Mouse (Mus musculus) MEL (cell line): ENCODE measurements around the gene Olfr544. TPM values are rescaled to one million over a fixed set of nuclear protein-coding genes. Genes with fewer than 3 reads are reported as not detected.

ENCODE experiments used
- DNase-seq: peaks from one replicate; pipeline ENCODE4 v3.0.0; 2011; ENCODE audit warnings: low read depth, low spot score
- H3K27ac ChIP-seq: 2 replicates; pipeline ENCODE4 v1.5.1; 2012; ENCODE audit warnings: low read depth, mild to moderate bottlenecking, control low read depth, low read length, moderate library complexity; ENCODE audit not compliant: control insufficient read depth
- H3K27me3 ChIP-seq, 2 experiments: fragments of 150-350 bp in 1 of 2; sonication (generic) in 1 of 2; 2 replicates each; pipeline ENCODE4 v1.6.1; 2012; ENCODE audit warnings: low read length in 2 of 2, mild to moderate bottlenecking in 2 of 2, improper control_type of control experiment in 1 of 2, moderate library complexity in 1 of 2; ENCODE audit not compliant: insufficient read depth in 2 of 2, control insufficient read depth in 1 of 2
- H3K36me3 ChIP-seq, 2 experiments: 2 replicates each; pipeline ENCODE4 v1.6.1; 2012 to 2014; ENCODE audit warnings: low read length in 2 of 2, improper control_type of control experiment in 1 of 2, inconsistent platforms in 1 of 2, mild to moderate bottlenecking in 1 of 2; ENCODE audit not compliant: insufficient read depth in 2 of 2, control insufficient read depth in 1 of 2
- H3K4me1 ChIP-seq, 2 experiments: fragments of 150-350 bp in 1 of 2; sonication (generic) in 1 of 2; 2 replicates each; pipeline ENCODE4 v1.6.1; 2012; ENCODE audit warnings: low read length in 2 of 2, improper control_type of control experiment in 1 of 2, mild to moderate bottlenecking in 1 of 2; ENCODE audit not compliant: insufficient read depth in 2 of 2, control insufficient read depth in 1 of 2
- H3K4me3 ChIP-seq, 2 experiments: fragments of 150-350 bp in 1 of 2; sonication (generic) in 1 of 2; 2 replicates each; pipeline ENCODE4 v1.5.1; 2012; ENCODE audit warnings: low read depth in 2 of 2, low read length in 2 of 2, mild to moderate bottlenecking in 2 of 2, moderate library complexity in 2 of 2, control low read depth in 1 of 2, improper control_type of control experiment in 1 of 2; ENCODE audit not compliant: control insufficient read depth in 1 of 2, insufficient read depth in 1 of 2
- H3K79me2 ChIP-seq: 2 replicates; pipeline ENCODE4 v1.6.1; 2012; ENCODE audit warnings: mild to moderate bottlenecking, low read length, moderate library complexity; ENCODE audit not compliant: control insufficient read depth, poor library complexity, insufficient read depth
- H3K9ac ChIP-seq: 2 replicates; pipeline ENCODE4 v1.6.1; 2012; ENCODE audit warnings: low read depth, mild to moderate bottlenecking, control low read depth, low read length, moderate library complexity; ENCODE audit not compliant: control insufficient read depth, poor library complexity, severe bottlenecking
- H3K9me3 ChIP-seq: fragments of 150-350 bp; sonication (generic); replicated peaks from 2 replicates; pipeline ENCODE4 v1.6.1; 2012; ENCODE audit warnings: mild to moderate bottlenecking, low read length, improper control_type of control experiment, moderate library complexity; ENCODE audit not compliant: insufficient read depth
- CHD2 ChIP-seq: IDR thresholded peaks from 2 replicates; pipeline ENCODE4 v1.6.1; 2011; ENCODE audit warnings: low read length, improper control_type of control experiment
- CTCF ChIP-seq, 3 experiments: IDR thresholded peaks in 2 of 3; conservative IDR thresholded peaks in 1 of 3; 2 replicates each; pipeline ENCODE4 v1.5.1; 2011 to 2012; ENCODE audit warnings: low read length in 3 of 3, low read depth in 2 of 3, mild to moderate bottlenecking in 2 of 3, improper control_type of control experiment in 1 of 3, inconsistent platforms in 1 of 3, mixed read lengths in 1 of 3, moderate library complexity in 1 of 3; ENCODE audit not compliant: control insufficient read depth in 1 of 3, insufficient read depth in 1 of 3, poor library complexity in 1 of 3, severe bottlenecking in 1 of 3
- ELF1 ChIP-seq: IDR thresholded peaks from 2 replicates; pipeline ENCODE4 v1.6.1; 2014; ENCODE audit warnings: low read depth, mild to moderate bottlenecking, inconsistent platforms, low read length, improper control_type of control experiment, moderate library complexity
- EP300 ChIP-seq, 2 experiments: IDR thresholded peaks; 2 replicates each; pipeline ENCODE4 v1.6.1; 2011; ENCODE audit warnings: improper control_type of control experiment in 2 of 2, low read length in 2 of 2, low read depth in 1 of 2, mild to moderate bottlenecking in 1 of 2
- ETS1 ChIP-seq: IDR thresholded peaks from 2 replicates; pipeline ENCODE4 v1.6.1; 2012; ENCODE audit warnings: low read depth, mild to moderate bottlenecking, inconsistent platforms, low read length, improper control_type of control experiment, moderate library complexity
- GABPA ChIP-seq: IDR thresholded peaks from 2 replicates; pipeline ENCODE4 v1.6.1; 2012; ENCODE audit warnings: low read depth, mild to moderate bottlenecking, inconsistent platforms, low read length, improper control_type of control experiment, moderate library complexity
- GATA1 ChIP-seq: IDR thresholded peaks from 2 replicates; pipeline ENCODE4 v1.6.1; 2011; ENCODE audit warnings: low read depth, low read length, improper control_type of control experiment
- HCFC1 ChIP-seq: IDR thresholded peaks from 2 replicates; pipeline ENCODE4 v1.6.1; 2012; ENCODE audit warnings: low read depth, mild to moderate bottlenecking, inconsistent platforms, low read length, improper control_type of control experiment, moderate library complexity
- KAT2A ChIP-seq: conservative IDR thresholded peaks from 2 replicates; pipeline ENCODE4 v1.6.1; 2012; ENCODE audit warnings: low read depth, low read length, improper control_type of control experiment, inconsistent platforms
- MAZ ChIP-seq: IDR thresholded peaks from 2 replicates; pipeline ENCODE4 v1.6.1; 2012; ENCODE audit warnings: low read depth, mild to moderate bottlenecking, inconsistent platforms, low read length, improper control_type of control experiment
- MEF2A ChIP-seq: IDR thresholded peaks from 2 replicates; pipeline ENCODE4 v1.6.1; 2014; ENCODE audit warnings: low read depth, mild to moderate bottlenecking, inconsistent platforms, low read length, improper control_type of control experiment; ENCODE audit not compliant: poor library complexity, insufficient replicate concordance, severe bottlenecking; ENCODE audit errors: extremely low read depth
- MYB ChIP-seq: IDR thresholded peaks from 2 replicates; pipeline ENCODE4 v1.6.1; 2011; ENCODE audit warnings: mild to moderate bottlenecking, low read depth, low read length, improper control_type of control experiment
- NELFE ChIP-seq: IDR thresholded peaks from 2 replicates; pipeline ENCODE4 v1.6.1; 2011; ENCODE audit warnings: low read depth, low read length, improper control_type of control experiment
- NRF1 ChIP-seq: IDR thresholded peaks from 2 replicates; pipeline ENCODE4 v1.6.1; 2014; ENCODE audit warnings: low read depth, mild to moderate bottlenecking, inconsistent platforms, low read length, improper control_type of control experiment, moderate library complexity; ENCODE audit not compliant: poor library complexity, insufficient read depth, severe bottlenecking
- RAD21 ChIP-seq: IDR thresholded peaks from 2 replicates; pipeline ENCODE4 v1.6.1; 2011; ENCODE audit warnings: mild to moderate bottlenecking, low read depth, low read length, improper control_type of control experiment
- RCOR1 ChIP-seq: IDR thresholded peaks from 2 replicates; pipeline ENCODE4 v1.6.1; 2012; ENCODE audit warnings: low read depth, mild to moderate bottlenecking, inconsistent platforms, low read length, improper control_type of control experiment
- SIN3A ChIP-seq: IDR thresholded peaks from 2 replicates; pipeline ENCODE4 v1.6.1; 2012; ENCODE audit warnings: low read length, improper control_type of control experiment, inconsistent platforms
- TAL1 ChIP-seq: IDR thresholded peaks from 2 replicates; pipeline ENCODE4 v1.6.1; 2012; ENCODE audit warnings: mild to moderate bottlenecking, inconsistent platforms, low read length, moderate library complexity, mixed read lengths
- TCF12 ChIP-seq: IDR thresholded peaks from 2 replicates; pipeline ENCODE4 v1.6.1; 2014; ENCODE audit warnings: low read depth, mild to moderate bottlenecking, inconsistent platforms, low read length, improper control_type of control experiment, moderate library complexity
- UBTF ChIP-seq: IDR thresholded peaks from 2 replicates; pipeline ENCODE4 v1.6.1; 2012; ENCODE audit warnings: low read depth, mild to moderate bottlenecking, inconsistent platforms, low read length, improper control_type of control experiment, moderate library complexity, borderline replicate concordance; ENCODE audit not compliant: insufficient read depth
- USF1 ChIP-seq: IDR thresholded peaks from 2 replicates; pipeline ENCODE4 v1.6.1; 2014; ENCODE audit warnings: low read depth, mild to moderate bottlenecking, inconsistent platforms, low read length, improper control_type of control experiment, moderate library complexity
- ZC3H11A ChIP-seq: IDR thresholded peaks from 2 replicates; pipeline ENCODE4 v1.6.1; 2012; ENCODE audit warnings: low read depth, mild to moderate bottlenecking, inconsistent platforms, low read length, improper control_type of control experiment
- ZMIZ1 ChIP-seq: IDR thresholded peaks from 2 replicates; pipeline ENCODE4 v1.6.1; 2012; ENCODE audit warnings: low read depth, mild to moderate bottlenecking, inconsistent platforms, low read length, improper control_type of control experiment, moderate library complexity
- polyA plus RNA-seq, 2 experiments: library from polyadenylated mRNA; stranded (reverse) in 1 of 2; unstranded in 1 of 2; fragments of >175 nt in 1 of 2; fragments of >200 nt in 1 of 2; gene quantifications; 2 replicates each; pipeline versions ENCODE4 v1.2.1 to v1.2.4; 2012; ENCODE audit warnings: low replicate concordance in 2 of 2, low read depth in 1 of 2; ENCODE audit not compliant: insufficient read length in 2 of 2, insufficient read depth in 1 of 2, missing spikeins in 1 of 2
- total RNA-seq: library from RNA; depleted of rRNA; stranded (reverse); fragments of 300-350 nt; gene quantifications from 2 replicates; pipeline ENCODE4 v1.2.3, GENCODE M21; 2012; rRNA removed

The Olfr544 gene
- total and polyA plus RNA-seq, 3 experiments: 0.04 to 0.07 TPM; not detected in 1

DNA sequence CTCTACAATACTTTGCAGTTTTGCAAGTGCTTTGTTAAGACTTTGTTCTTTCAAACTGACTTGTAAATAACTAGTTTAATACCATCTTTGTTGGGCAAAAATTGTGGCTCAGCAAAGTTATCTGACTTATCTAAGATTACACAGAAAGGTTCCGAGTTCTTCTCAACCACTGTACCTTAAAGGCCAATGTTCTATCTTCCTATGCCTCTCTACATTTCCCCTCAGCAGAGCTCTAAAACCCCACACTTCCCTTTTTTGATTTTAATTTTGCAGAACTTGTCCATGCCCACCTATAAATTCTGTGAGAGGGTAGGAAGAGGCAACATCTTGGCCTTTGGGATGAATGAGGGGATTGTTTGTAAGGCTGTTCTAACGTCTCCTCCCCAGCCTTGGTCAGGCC lies 53.8 kb downstream of the Olfr544 start:
- Histone ChIP-seq H3K27me3 (no peaks in the 10 kb centered on the region), H3K9ac (no peak overlapping the region), H3K4me3 (no peak overlapping the region), H3K9me3 (no peaks in the 10 kb centered on the region), H3K36me3 (peaks cover 2 to 22% of the 10 kb centered on the region in 2 experiments), H3K27ac (peak overlapping the region; percentile 64), H3K79me2 (no peaks in the 10 kb centered on the region), H3K4me1 (peaks cover 8 to 11% of the 10 kb centered on the region in 2 experiments; a peak in 3 of 4 replicates)
- TF ChIP-seq MEF2A (no peak), RAD21 (no peak), KAT2A (no peak), ETS1 (peak; percentile 31; the same call in 1 of the 2 replicates), NRF1 (no peak), GATA1 (peak; percentile 74), ELF1 (no peak), MYB (no peak), GABPA (no peak), EP300 (IDR thresholded peaks at IDR 0.05; ENCODE audit: low read depth in 1 of 2, low read length in 2 of 2) (peak; percentile 28 to 64; a peak in 2 of 4 replicates), MAZ (no peak), CHD2 (no peak), NELFE (no peak), CTCF (IDR thresholded peaks at IDR 0.05 in 2 of 3, conservative IDR thresholded peaks at IDR 0.05 in 1 of 3; ENCODE audit: control insufficient read depth in 1 of 3, insufficient read depth in 1 of 3, low read depth in 2 of 3, low read length in 3 of 3, poor library complexity in 1 of 3, severe bottlenecking in 1 of 3) (no peak), HCFC1 (no peak), RCOR1 (peak; percentile 49; the same call in 1 of the 2 replicates), USF1 (no peak), UBTF (no peak), ZC3H11A (no peak), SIN3A (0 out of 2 replicates have a peak, but pooled peaks have one; percentile 26), ZMIZ1 (no peak), TAL1 (no peak), TCF12 (no peak)
- DNase-seq: peak; percentile 70

Other genes with a start within 250 kb of the Olfr544 start
- gene Rhog, start 232.3 kb downstream of the Olfr544 start, total RNA-seq: 24.1 and 33.3 TPM in 2 replicates
- gene Rhog, start 232.3 kb downstream of the Olfr544 start, polyA plus RNA-seq: 100 to 1,000 TPM; 347 to 425 TPM
- gene Stim1, start 220.5 kb downstream of the Olfr544 start, total RNA-seq: 26.1 and 28.2 TPM in 2 replicates
- 10 to 100 TPM in 1 of 2 experiments, not detected in 1; 65.0 TPM for gene Stim1, start 220.5 kb downstream of the Olfr544 start, polyA plus RNA-seq
- 147 and 154 TPM in 2 replicates for gene Rrm1, start 46.6 kb downstream of the Olfr544 start, total RNA-seq
- 100 to 1,000 TPM in 1 of 2 experiments, not detected in 1; 228 TPM for gene Rrm1, start 46.6 kb downstream of the Olfr544 start, polyA plus RNA-seq
- gene Olfr543, start 6.6 kb downstream of the Olfr544 start, total RNA-seq: 0.12 TPM in 1 of 2 replicates, not detected in the other
- under 1 TPM in 1 of 2 experiments, not detected in 1; 0.61 TPM for gene Olfr543, start 6.6 kb downstream of the Olfr544 start, polyA plus RNA-seq
- gene Olfr545, start 11.3 kb upstream of the Olfr544 start, total RNA-seq: 0.12 TPM in 1 of 2 replicates, not detected in the other
- gene Olfr545, start 11.3 kb upstream of the Olfr544 start, polyA plus RNA-seq: under 1 TPM in 1 of 2 experiments, not detected in 1; 0.25 TPM
- not detected in 2 replicates for gene Olfr547, start 46.4 kb upstream of the Olfr544 start, total RNA-seq
- gene Olfr547, start 46.4 kb upstream of the Olfr544 start, polyA plus RNA-seq: not detected
- not detected in 2 replicates for gene Olfr548-ps1, start 52.6 kb upstream of the Olfr544 start, total RNA-seq
- not detected for gene Olfr548-ps1, start 52.6 kb upstream of the Olfr544 start, polyA plus RNA-seq
- not detected in 2 replicates for gene Olfr549, start 61.6 kb upstream of the Olfr544 start, total RNA-seq
- not detected for gene Olfr549, start 61.6 kb upstream of the Olfr544 start, polyA plus RNA-seq
- gene Trim21, start 77.2 kb upstream of the Olfr544 start, total RNA-seq: 1.3 and 3.3 TPM in 2 replicates
- 1 to 10 TPM in 1 of 2 experiments, not detected in 1; 2.8 TPM for gene Trim21, start 77.2 kb upstream of the Olfr544 start, polyA plus RNA-seq
- gene Olfr550, start 83.1 kb upstream of the Olfr544 start, total RNA-seq: not detected in 2 replicates
- gene Olfr550, start 83.1 kb upstream of the Olfr544 start, polyA plus RNA-seq: not detected
- gene Olfr551, start 103.6 kb upstream of the Olfr544 start, total RNA-seq: not detected in 2 replicates
- gene Olfr551, start 103.6 kb upstream of the Olfr544 start, polyA plus RNA-seq: not detected
- not detected in 2 replicates for gene Olfr552, start 109.5 kb upstream of the Olfr544 start, total RNA-seq
- gene Olfr552, start 109.5 kb upstream of the Olfr544 start, polyA plus RNA-seq: not detected
- gene Olfr553, start 129.9 kb upstream of the Olfr544 start, total RNA-seq: not detected in 2 replicates
- gene Olfr553, start 129.9 kb upstream of the Olfr544 start, polyA plus RNA-seq: not detected
- not detected in 2 replicates for gene Olfr554, start 150.1 kb upstream of the Olfr544 start, total RNA-seq
- gene Olfr554, start 150.1 kb upstream of the Olfr544 start, polyA plus RNA-seq: not detected
- not detected in 2 replicates for gene Olfr555, start 170.5 kb upstream of the Olfr544 start, total RNA-seq
- gene Olfr555, start 170.5 kb upstream of the Olfr544 start, polyA plus RNA-seq: not detected
- gene Olfr556, start 176.6 kb upstream of the Olfr544 start, total RNA-seq: not detected in 2 replicates
- not detected for gene Olfr556, start 176.6 kb upstream of the Olfr544 start, polyA plus RNA-seq
- gene Trim68, start 199.0 kb upstream of the Olfr544 start, total RNA-seq: not detected in 2 replicates
- not detected for gene Trim68, start 199.0 kb upstream of the Olfr544 start, polyA plus RNA-seq
- gene Olfr557, start 207.6 kb upstream of the Olfr544 start, total RNA-seq: not detected in 2 replicates
- not detected for gene Olfr557, start 207.6 kb upstream of the Olfr544 start, polyA plus RNA-seq
- not detected in 2 replicates for gene Olfr558, start 213.9 kb upstream of the Olfr544 start, total RNA-seq
- not detected for gene Olfr558, start 213.9 kb upstream of the Olfr544 start, polyA plus RNA-seq
- not detected in 2 replicates for gene Olfr33, start 230.8 kb upstream of the Olfr544 start, total RNA-seq
- not detected for gene Olfr33, start 230.8 kb upstream of the Olfr544 start, polyA plus RNA-seq
- gene Olfr559, start 239.2 kb upstream of the Olfr544 start, total RNA-seq: not detected in 2 replicates
- gene Olfr559, start 239.2 kb upstream of the Olfr544 start, polyA plus RNA-seq: not detected